Mouse (Mus musculus): ENCODE results near the gene Spata1.

GRCm38 (mm10) chr3:146451375-146451774 is 48.2 kb downstream of the Spata1 start:
- TF ChIP-seq CTCF (IDR thresholded peaks at IDR 0.05; ENCODE audit: low read depth) (no peak), EP300 (IDR thresholded peaks at IDR 0.05; ENCODE audit: low read depth) (no peak)

Measured in liver, postnatal 0 days (tissue).